Mouse (Mus musculus): Measurements from ENCODE around the gene Mup9. TPM values are rescaled to one million over a fixed set of nuclear protein-coding genes. Genes with fewer than 3 reads are reported as not detected.
"Not testable (repeated sequence)": the region's sequence is repeated elsewhere in the genome, so short reads cannot be mapped to it uniquely, and the experiment has no call there.

The Mup9 gene
- total RNA-seq (2021): not detected
- long read RNA-seq, experiment 1: 0 reads
- long read RNA-seq, experiment 2: 0 reads

GRCm38 (mm10) chr4:60421852-60422251 lies at the start of gene Mup9:
TSS of gene Mup9 (minus strand) at chr4:60421952.
- not testable (repeated sequence) for DNase-seq (ENCODE audit: low spot score in 2 of 2)

Other genes starting within 250 kb of the Mup9 start
- gene Mup8, start 199.4 kb downstream of the Mup9 start, total RNA-seq (2021): not detected
- gene Mup1, start 80.0 kb upstream of the Mup9 start, total RNA-seq (2021): not detected
- not detected for gene Mup10, start 160.2 kb upstream of the Mup9 start, total RNA-seq (2021)
- not detected for gene Mup11, start 240.5 kb upstream of the Mup9 start, total RNA-seq (2021)

Measured in adrenal gland, postnatal 4 days (tissue).